Mouse (Mus musculus): Measurements from ENCODE around the gene Crim1. TPM values are rescaled to one million over a fixed set of nuclear protein-coding genes. Genes with fewer than 3 reads are reported as not detected.

Gene Crim1
- polyA plus RNA-seq, 1 experiment: 19.2 TPM

GRCm38 (mm10) chr17:78388101-78388847 is 188.2 kb downstream of the Crim1 start:
- Histone ChIP-seq H3K27me3 (ENCODE audit: control insufficient read depth, insufficient read depth, low read length) (no peaks in the 10 kb centered on the region), H3K4me3 (ENCODE audit: control insufficient read depth, insufficient read depth, low read length) (no peak overlapping the region), H3K4me1 (replicated peaks; ENCODE audit: control insufficient read depth, insufficient read depth, low read length) (no peaks in the 10 kb centered on the region), H3K36me3 (ENCODE audit: control insufficient read depth, insufficient read depth, low read length) (no peaks in the 10 kb centered on the region), H3K27ac (ENCODE audit: control insufficient read depth, insufficient read depth, low read length) (no peak overlapping the region)
- no peak for DNase-seq
- TF ChIP-seq POLR2A (IDR thresholded peaks at IDR 0.05; ENCODE audit: control insufficient read depth, extremely low read depth, insufficient read depth, low read length, poor library complexity): no peak
- TF ChIP-seq CTCF (IDR thresholded peaks at IDR 0.05; ENCODE audit: borderline replicate concordance, control insufficient read depth, extremely low read depth, insufficient read depth, low read length, poor library complexity): no peak
- 94% methylated on average over 9 of the region's 9 CpGs for WGBS

DNA sequence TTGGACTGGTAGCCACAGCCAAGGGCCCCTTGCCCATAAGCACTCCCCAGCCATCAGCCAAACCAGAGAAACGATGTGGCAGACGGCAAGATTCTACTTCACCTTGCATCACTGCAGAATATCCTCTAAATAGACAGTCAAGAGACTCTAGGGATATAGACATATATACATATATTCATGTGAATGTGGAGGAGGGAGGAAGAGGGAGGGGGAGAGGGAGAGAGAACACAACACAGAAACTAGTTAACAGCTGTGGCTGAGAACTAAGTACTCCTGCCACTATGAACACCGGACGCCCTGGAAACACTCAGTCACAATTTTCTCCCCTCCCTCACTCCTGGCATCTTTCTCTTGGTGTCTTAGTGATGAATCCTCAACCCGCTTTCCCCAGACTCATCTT is 189.5 kb downstream of the Crim1 start:
- TF ChIP-seq CTCF (IDR thresholded peaks at IDR 0.05; ENCODE audit: borderline replicate concordance, control insufficient read depth, extremely low read depth, insufficient read depth, low read length, poor library complexity) (no peak), POLR2A (IDR thresholded peaks at IDR 0.05; ENCODE audit: control insufficient read depth, extremely low read depth, insufficient read depth, low read length, poor library complexity) (no peak)
- 95% methylated on average over 5 of the region's 5 CpGs for WGBS
- DNase-seq: no peak
- Histone ChIP-seq H3K36me3 (ENCODE audit: control insufficient read depth, insufficient read depth, low read length) (no peaks in the 10 kb centered on the region), H3K27me3 (ENCODE audit: control insufficient read depth, insufficient read depth, low read length) (no peaks in the 10 kb centered on the region), H3K4me1 (replicated peaks; ENCODE audit: control insufficient read depth, insufficient read depth, low read length) (no peaks in the 10 kb centered on the region), H3K4me3 (ENCODE audit: control insufficient read depth, insufficient read depth, low read length) (no peak overlapping the region), H3K27ac (ENCODE audit: control insufficient read depth, insufficient read depth, low read length) (no peak overlapping the region)

- Histone ChIP-seq H3K27ac (ENCODE audit: control insufficient read depth, insufficient read depth, low read length) (no peak overlapping the region), H3K27me3 (ENCODE audit: control insufficient read depth, insufficient read depth, low read length) (no peaks in the 10 kb centered on the region), H3K36me3 (ENCODE audit: control insufficient read depth, insufficient read depth, low read length) (no peaks in the 10 kb centered on the region), H3K4me1 (replicated peaks; ENCODE audit: control insufficient read depth, insufficient read depth, low read length) (no peaks in the 10 kb centered on the region), H3K4me3 (ENCODE audit: control insufficient read depth, insufficient read depth, low read length) (no peak overlapping the region)
- 91% methylated on average over 9 of the region's 9 CpGs for WGBS
- TF ChIP-seq CTCF (IDR thresholded peaks at IDR 0.05; ENCODE audit: borderline replicate concordance, control insufficient read depth, extremely low read depth, insufficient read depth, low read length, poor library complexity): no peak
- TF ChIP-seq POLR2A (IDR thresholded peaks at IDR 0.05; ENCODE audit: control insufficient read depth, extremely low read depth, insufficient read depth, low read length, poor library complexity): no peak
- no peak for DNase-seq
Observed at GRCm38 (mm10) chr17:78392401-78393087, 192.5 kb downstream of the Crim1 start.

DNA sequence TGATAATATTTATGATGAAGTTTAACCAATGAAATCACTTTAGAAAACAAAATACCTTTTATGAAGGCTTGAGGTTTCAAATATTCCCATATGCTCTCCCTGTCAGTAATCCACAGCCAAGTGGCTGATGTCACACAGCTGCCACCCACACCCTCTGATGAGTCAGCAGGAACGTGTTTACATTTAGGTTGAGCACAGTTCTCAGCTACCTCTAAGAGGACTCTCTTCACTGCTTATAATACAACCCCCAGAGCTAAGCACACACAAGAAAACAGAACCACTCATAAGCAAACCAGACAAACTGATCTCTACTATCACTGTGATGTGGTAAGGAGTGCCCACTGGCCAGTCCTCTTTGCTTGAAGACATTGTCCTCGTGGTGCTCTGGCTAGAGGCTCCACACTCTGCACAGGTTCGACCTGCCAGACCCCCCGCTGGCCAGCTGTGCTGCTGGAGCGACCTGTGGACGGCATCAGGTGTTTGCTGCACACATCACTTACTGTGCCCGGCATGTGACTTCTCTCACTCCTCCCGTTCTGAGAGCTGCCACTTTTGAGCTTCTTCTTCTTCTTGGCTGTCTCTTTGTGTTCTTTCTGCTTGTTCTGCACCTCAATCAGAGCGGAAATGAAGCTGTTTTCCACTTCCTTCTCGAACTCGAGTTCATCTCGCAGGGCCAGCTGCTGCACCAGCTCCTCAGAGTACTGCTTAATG is 200.2 kb downstream of the Crim1 start:
- peaks cover 7% of the 10 kb centered on the region for H3K36me3 ChIP-seq (ENCODE audit: control insufficient read depth, insufficient read depth, low read length)

GRCm38 (mm10) chr17:78401311-78401710 is 201.3 kb downstream of the Crim1 start:
- no peak for DNase-seq
- H3K36me3 ChIP-seq (ENCODE audit: control insufficient read depth, insufficient read depth, low read length): peaks cover 7% of the 10 kb centered on the region
- no peaks in the 10 kb centered on the region for H3K27me3 ChIP-seq (ENCODE audit: control insufficient read depth, insufficient read depth, low read length)
- 94% methylated on average over 6 of the region's 6 CpGs for WGBS
- H3K27ac ChIP-seq (ENCODE audit: control insufficient read depth, insufficient read depth, low read length): no peak overlapping the region
- H3K4me1 ChIP-seq (replicated peaks; ENCODE audit: control insufficient read depth, insufficient read depth, low read length): peaks cover 9% of the 10 kb centered on the region
- H3K4me3 ChIP-seq (ENCODE audit: control insufficient read depth, insufficient read depth, low read length): no peak overlapping the region
- TF ChIP-seq CTCF (IDR thresholded peaks at IDR 0.05; ENCODE audit: borderline replicate concordance, control insufficient read depth, extremely low read depth, insufficient read depth, low read length, poor library complexity): no peak
- no peak for TF ChIP-seq POLR2A (IDR thresholded peaks at IDR 0.05; ENCODE audit: control insufficient read depth, extremely low read depth, insufficient read depth, low read length, poor library complexity)

More for the DNA sequence above, 200.2 kb downstream of the Crim1 start:
- H3K4me1 ChIP-seq (replicated peaks; ENCODE audit: control insufficient read depth, insufficient read depth, low read length): peaks cover 9% of the 10 kb centered on the region
- H3K4me3 ChIP-seq (ENCODE audit: control insufficient read depth, insufficient read depth, low read length): peak overlapping the region; percentile 40
- peak; percentile 51 for DNase-seq
- peak overlapping the region; percentile 91 for H3K27ac ChIP-seq (ENCODE audit: control insufficient read depth, insufficient read depth, low read length)
- H3K27me3 ChIP-seq (ENCODE audit: control insufficient read depth, insufficient read depth, low read length): no peaks in the 10 kb centered on the region
- no peak for TF ChIP-seq CTCF (IDR thresholded peaks at IDR 0.05; ENCODE audit: borderline replicate concordance, control insufficient read depth, extremely low read depth, insufficient read depth, low read length, poor library complexity)
- TF ChIP-seq POLR2A (IDR thresholded peaks at IDR 0.05; ENCODE audit: control insufficient read depth, extremely low read depth, insufficient read depth, low read length, poor library complexity): no peak
- 44% methylated on average over 12 of the region's 12 CpGs for WGBS

GRCm38 (mm10) chr17:78401713-78402112 is 201.7 kb downstream of the Crim1 start:
- Histone ChIP-seq H3K36me3 (ENCODE audit: control insufficient read depth, insufficient read depth, low read length) (peaks cover 7% of the 10 kb centered on the region), H3K27ac (ENCODE audit: control insufficient read depth, insufficient read depth, low read length) (no peak overlapping the region), H3K4me1 (replicated peaks; ENCODE audit: control insufficient read depth, insufficient read depth, low read length) (peaks cover 9% of the 10 kb centered on the region), H3K4me3 (ENCODE audit: control insufficient read depth, insufficient read depth, low read length) (no peak overlapping the region), H3K27me3 (ENCODE audit: control insufficient read depth, insufficient read depth, low read length) (no peaks in the 10 kb centered on the region)
- 89% methylated on average over 4 of the region's 4 CpGs for WGBS
- no peak for TF ChIP-seq POLR2A (IDR thresholded peaks at IDR 0.05; ENCODE audit: control insufficient read depth, extremely low read depth, insufficient read depth, low read length, poor library complexity)
- TF ChIP-seq CTCF (IDR thresholded peaks at IDR 0.05; ENCODE audit: borderline replicate concordance, control insufficient read depth, extremely low read depth, insufficient read depth, low read length, poor library complexity): no peak
- no peak for DNase-seq
